Mouse (Mus musculus) liver, adult (tissue): ENCODE measurements around the gene Serpinc1.

Experiments used
- GATA4 ChIP-seq: IDR thresholded peaks from 2 replicates; pipeline ENCODE4 v1.6.1; 2014; ENCODE audit warnings: mild to moderate bottlenecking, low read length; ENCODE audit not compliant: insufficient replicate concordance

Gene Serpinc1

GRCm38 (mm10) chr1:161036411-161036841 lies 58.0 kb downstream of the Serpinc1 start:
- no peak for TF ChIP-seq GATA4

GRCm38 (mm10) chr1:161037026-161037425 lies 58.6 kb downstream of the Serpinc1 start:
- no peak for TF ChIP-seq GATA4

DNA sequence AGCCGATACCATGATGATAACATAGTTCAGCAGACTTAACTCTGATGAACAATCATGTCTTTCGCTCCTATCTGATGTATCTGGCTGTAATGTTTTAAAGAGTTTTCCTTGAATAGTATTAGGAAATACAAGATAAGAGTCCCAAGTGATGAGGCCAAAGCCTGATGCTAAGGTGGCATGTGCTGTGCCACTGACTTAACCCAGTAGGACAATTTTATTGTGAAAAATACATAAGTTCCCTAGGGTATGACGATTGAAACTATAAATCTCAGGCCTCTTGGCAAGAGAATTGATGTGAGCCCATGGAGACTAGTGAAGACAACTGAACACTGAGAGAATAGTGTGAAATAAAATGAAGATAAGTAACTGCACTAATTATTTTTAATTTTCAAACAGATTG lies 59.2 kb downstream of the Serpinc1 start:
- TF ChIP-seq GATA4: no peak

GRCm38 (mm10) chr1:161038004-161038403 lies 59.6 kb downstream of the Serpinc1 start:
- no peak for TF ChIP-seq GATA4

DNA sequence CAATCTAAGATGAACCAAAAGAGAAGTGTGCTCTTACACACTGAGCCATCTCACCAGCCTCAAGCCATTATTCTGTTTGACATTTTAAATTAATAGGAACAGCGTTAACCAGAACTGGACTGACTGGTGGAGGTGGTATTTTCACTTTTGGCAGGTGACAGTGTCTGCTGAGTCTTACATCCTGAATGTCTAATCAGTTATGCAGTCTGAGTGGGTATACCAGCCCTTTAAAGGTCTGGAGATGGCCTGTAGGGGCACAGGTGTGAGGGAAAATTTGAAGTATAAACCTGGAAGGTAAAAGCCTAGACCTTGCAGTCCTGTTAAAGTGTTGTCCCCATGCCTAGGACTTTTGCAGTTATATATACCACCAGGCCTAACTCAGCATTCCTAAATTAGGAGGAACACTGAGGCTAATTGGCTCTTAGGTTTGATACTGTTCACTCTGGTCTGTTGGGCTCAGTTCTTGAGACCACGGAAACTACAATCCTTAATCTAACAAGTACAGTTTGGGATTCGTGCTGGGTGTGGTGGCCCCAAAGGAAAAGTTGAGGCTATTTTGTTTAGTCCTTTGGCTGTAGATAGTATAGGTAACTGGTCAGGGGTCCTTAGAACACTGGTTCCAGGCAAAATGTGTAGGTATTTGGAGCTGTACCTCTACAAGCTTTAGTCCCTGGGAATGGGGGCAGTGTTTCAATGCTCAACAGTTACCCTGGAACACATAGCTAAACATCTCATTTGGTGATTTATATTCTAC lies 60.8 kb downstream of the Serpinc1 start:
- no peak for TF ChIP-seq GATA4

- no peak for TF ChIP-seq GATA4
Observed at GRCm38 (mm10) chr1:161039741-161040425, 61.5 kb downstream of the Serpinc1 start.

DNA sequence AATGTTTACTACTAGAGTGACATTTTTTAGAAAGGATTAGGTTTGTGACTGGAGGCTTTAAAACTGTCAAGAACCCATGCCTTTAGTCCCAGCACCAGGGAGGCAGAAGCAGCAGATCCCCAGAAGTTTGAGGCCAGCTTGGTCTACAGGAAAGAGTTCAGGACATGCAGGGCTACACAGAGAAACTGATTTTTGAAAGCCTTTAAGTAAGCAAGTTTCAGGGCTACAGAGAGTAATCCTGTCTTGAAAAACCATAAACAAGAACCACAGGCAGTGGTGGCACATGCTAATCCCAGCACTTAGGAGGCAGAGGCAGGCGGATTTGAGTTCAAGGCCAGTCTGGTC lies 62.0 kb downstream of the Serpinc1 start:
- TF ChIP-seq GATA4: no peak

- TF ChIP-seq GATA4: no peak
Observed at GRCm38 (mm10) chr1:161040855-161041254, 62.5 kb downstream of the Serpinc1 start.

- TF ChIP-seq GATA4: no peak
Observed at GRCm38 (mm10) chr1:161041261-161042020, 63.1 kb downstream of the Serpinc1 start.

DNA sequence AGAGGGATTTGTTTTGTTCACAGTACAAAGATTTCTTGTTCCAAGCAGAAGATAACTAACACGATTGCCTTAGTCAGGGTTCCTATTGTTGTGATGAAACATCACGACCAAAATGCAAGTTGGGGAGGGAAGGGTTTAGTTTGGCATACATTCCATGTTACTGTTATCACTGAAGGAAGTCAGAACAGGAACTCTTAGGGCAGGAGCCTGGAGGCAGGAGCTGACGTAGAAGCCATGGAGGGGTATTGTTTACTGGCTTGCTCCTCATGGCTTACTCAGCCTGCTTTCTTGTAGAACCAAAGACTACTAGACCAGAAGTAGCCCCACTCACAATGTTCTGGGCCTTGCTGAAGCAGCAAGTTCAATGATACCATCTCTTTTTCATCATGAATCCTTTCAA lies 68.6 kb downstream of the Serpinc1 start:
- TF ChIP-seq GATA4: no peak
